Mouse (Mus musculus) kidney, adult 2 months (tissue): ENCODE results near the gene Rbm5. TPM values are rescaled to one million over a fixed set of nuclear protein-coding genes. Genes with fewer than 3 reads are reported as not detected.

Experiments used
- DNase-seq: peaks from one replicate; pipeline ENCODE4 v3.0.0; 2021
- H3K27ac ChIP-seq: fragments of 200-500 bp; 2 replicates; pipeline ENCODE4 v1.5.1; 2012; ENCODE audit warnings: low read depth, low read length, control low read depth, inconsistent platforms; ENCODE audit not compliant: insufficient read depth
- H3K27me3 ChIP-seq: fragments of 200-500 bp; replicated peaks from 2 replicates; pipeline ENCODE4 v1.6.1; 2012; ENCODE audit warnings: mild to moderate bottlenecking, moderate library complexity, low read length, inconsistent platforms; ENCODE audit not compliant: control insufficient read depth, insufficient read depth
- H3K36me3 ChIP-seq: fragments of 200-500 bp; 2 replicates; pipeline ENCODE4 v1.6.1; 2012; ENCODE audit warnings: mild to moderate bottlenecking, moderate library complexity, low read length, inconsistent platforms; ENCODE audit not compliant: control insufficient read depth, insufficient read depth
- H3K4me1 ChIP-seq: fragments of 200-500 bp; 2 replicates; pipeline ENCODE4 v1.6.1; 2011; ENCODE audit warnings: low read length; ENCODE audit not compliant: control insufficient read depth, insufficient read depth
- H3K4me3 ChIP-seq: fragments of 200-500 bp; 2 replicates; pipeline ENCODE4 v1.5.1; 2011; ENCODE audit warnings: mild to moderate bottlenecking, low read depth, low read length, control low read depth; ENCODE audit not compliant: insufficient read depth
- CTCF ChIP-seq: fragments of 200-500 bp; conservative IDR thresholded peaks from 2 replicates; pipeline ENCODE4 v1.5.1; 2011; ENCODE audit warnings: low read depth, mild to moderate bottlenecking, control low read depth, low read length, moderate library complexity, mixed read lengths; ENCODE audit not compliant: insufficient read depth, insufficient read length
- POLR2A ChIP-seq: fragments of 200-500 bp; IDR thresholded peaks from one replicate; pipeline ENCODE4 v1.6.1; 2011; ENCODE audit warnings: low read depth, low read length, control low read depth
- WGBS: fragments of 180-500 bp; shearing (Covaris S2); methylation state at CpG from one replicate; pipeline ENCODE4 v1.1.7; 2018; 5-methylcytosine and 5-hydroxymethylcytosine counted together
- polyA plus RNA-seq: library from polyadenylated mRNA; depleted of rRNA; stranded (reverse); fragments of >200 nt; gene quantifications from 2 replicates; pipeline ENCODE4 v1.2.3, GENCODE M21; 2012; rRNA removed

Gene Rbm5
- polyA plus RNA-seq, 1 experiment = 43.8 TPM

DNA sequence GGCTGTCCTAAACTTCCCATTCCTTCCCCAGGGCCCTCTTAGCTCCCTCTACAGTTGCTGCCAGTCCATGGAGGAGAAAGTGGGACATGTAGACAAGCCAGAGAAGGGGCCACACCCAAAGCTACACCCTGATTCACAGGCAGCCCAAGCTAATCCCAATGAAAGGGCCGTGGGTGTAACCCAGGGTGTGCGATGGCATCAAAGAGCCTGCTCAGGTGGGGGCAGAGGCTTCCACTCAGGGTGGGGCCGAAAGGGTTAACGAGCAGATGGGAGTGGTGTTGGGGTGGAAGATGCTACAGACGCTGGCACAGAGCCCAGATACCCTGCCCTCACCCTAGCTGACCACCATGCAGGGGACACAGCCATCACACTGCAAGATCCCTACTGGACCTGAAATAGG is 78.0 kb downstream of the Rbm5 start:
- no peaks in the 10 kb centered on the region for H3K36me3 ChIP-seq
- no peak for TF ChIP-seq CTCF
- no peak for TF ChIP-seq POLR2A
- no peak overlapping the region for H3K27ac ChIP-seq
- DNase-seq = no peak
- no peak overlapping the region for H3K4me3 ChIP-seq
- H3K4me1 ChIP-seq = no peaks in the 10 kb centered on the region
- 67% methylated on average over 5 of the region's 5 CpGs for WGBS
- no peaks in the 10 kb centered on the region for H3K27me3 ChIP-seq

DNA sequence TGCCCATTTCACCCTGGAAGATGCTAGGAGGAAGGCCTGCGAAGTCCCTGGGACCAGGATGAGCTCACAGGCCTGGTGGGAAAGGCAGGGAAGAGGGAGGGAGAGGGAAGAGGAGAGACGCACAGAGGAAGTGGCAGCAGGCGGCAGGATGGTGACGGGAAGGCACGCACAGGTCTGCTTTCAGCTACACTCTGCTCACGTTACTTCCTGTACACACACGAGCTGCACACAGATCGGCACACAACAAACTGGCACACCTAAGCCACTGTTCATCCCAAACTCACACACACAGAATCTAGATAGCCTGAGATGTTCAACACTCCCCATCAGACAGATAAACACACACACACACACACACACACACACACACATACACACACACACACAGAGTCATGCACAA is 80.4 kb downstream of the Rbm5 start:
- Histone ChIP-seq H3K36me3 (no peaks in the 10 kb centered on the region), H3K4me3 (no peak overlapping the region), H3K27me3 (no peaks in the 10 kb centered on the region), H3K27ac (no peak overlapping the region), H3K4me1 (no peaks in the 10 kb centered on the region)
- TF ChIP-seq POLR2A (no peak), CTCF (no peak)
- no peak for DNase-seq
- WGBS = 79% methylated on average over 8 of the region's 8 CpGs

Other genes starting within 250 kb of the Rbm5 start
- gene Tmem115, start 237.1 kb downstream of the Rbm5 start, polyA plus RNA-seq = 52.1 and 63.6 TPM in 2 replicates
- 62.6 and 77.4 TPM in 2 replicates for gene Cyb561d2, start 228.8 kb downstream of the Rbm5 start, polyA plus RNA-seq
- gene Nprl2, start 228.8 kb downstream of the Rbm5 start, polyA plus RNA-seq = 61.5 and 62.6 TPM in 2 replicates
- gene Zmynd10, start 223.7 kb downstream of the Rbm5 start, polyA plus RNA-seq = 52.6 and 52.9 TPM in 2 replicates
- gene Rassf1, start 219.4 kb downstream of the Rbm5 start, polyA plus RNA-seq = 23.0 and 24.0 TPM in 2 replicates
- 82.5 and 93.8 TPM in 2 replicates for gene Tusc2, start 207.7 kb downstream of the Rbm5 start, polyA plus RNA-seq
- 103 and 155 TPM in 2 replicates for gene Hyal2, start 203.1 kb downstream of the Rbm5 start, polyA plus RNA-seq
- gene Hyal1, start 194.1 kb downstream of the Rbm5 start, polyA plus RNA-seq = 8.1 and 9.4 TPM in 2 replicates
- gene Naa80, start 192.1 kb downstream of the Rbm5 start, polyA plus RNA-seq = 43.0 and 62.8 TPM in 2 replicates
- 1.6 and 2.1 TPM in 2 replicates for gene Hyal3, start 190.2 kb downstream of the Rbm5 start, polyA plus RNA-seq
- gene Ifrd2, start 183.4 kb downstream of the Rbm5 start, polyA plus RNA-seq = 50.5 and 57.8 TPM in 2 replicates
- gene Sema3b, start 161.8 kb downstream of the Rbm5 start, polyA plus RNA-seq = 63.3 and 78.8 TPM in 2 replicates
- gene Gnai2, start 135.6 kb downstream of the Rbm5 start, polyA plus RNA-seq = 356 and 366 TPM in 2 replicates
- gene Slc38a3, start 101.5 kb downstream of the Rbm5 start, polyA plus RNA-seq = 77.9 and 139 TPM in 2 replicates
- gene Gnat1, start 91.3 kb downstream of the Rbm5 start, polyA plus RNA-seq = 0.09 and 0.22 TPM in 2 replicates
- gene Sema3f, start 60.5 kb downstream of the Rbm5 start, polyA plus RNA-seq = 39.1 and 45.5 TPM in 2 replicates
- 13.0 and 14.2 TPM in 2 replicates for gene Rbm6, start 102.2 kb upstream of the Rbm5 start, polyA plus RNA-seq
- gene Mon1a, start 117.2 kb upstream of the Rbm5 start, polyA plus RNA-seq = 34.9 and 42.5 TPM in 2 replicates
- 1.2 and 2.8 TPM in 2 replicates for gene Mst1r, start 135.9 kb upstream of the Rbm5 start, polyA plus RNA-seq
- gene Actl11, start 157.5 kb upstream of the Rbm5 start, polyA plus RNA-seq = 0.05 and 0.11 TPM in 2 replicates
- not detected in 2 replicates for gene Camkv, start 164.7 kb upstream of the Rbm5 start, polyA plus RNA-seq
- gene Traip, start 179.1 kb upstream of the Rbm5 start, polyA plus RNA-seq = 0.26 and 0.28 TPM in 2 replicates
- 42.4 and 43.0 TPM in 2 replicates for gene Uba7, start 204.5 kb upstream of the Rbm5 start, polyA plus RNA-seq
- 0.11 and 0.14 TPM in 2 replicates for gene Gm20661, start 212.1 kb upstream of the Rbm5 start, polyA plus RNA-seq
- gene Inka1, start 214.9 kb upstream of the Rbm5 start, polyA plus RNA-seq = 7.9 and 10.0 TPM in 2 replicates
- 0.94 and 2.6 TPM in 2 replicates for gene Cdhr4, start 221.5 kb upstream of the Rbm5 start, polyA plus RNA-seq
- gene Gm20662, start 225.4 kb upstream of the Rbm5 start, polyA plus RNA-seq = 0.55 and 2.5 TPM in 2 replicates
- 78.9 and 79.0 TPM in 2 replicates for gene Ip6k1, start 231.5 kb upstream of the Rbm5 start, polyA plus RNA-seq